ENCODE assay signal across 14 mouse cellular contexts in genomic region chr19:47452682-47453081, GRCm38 (mm10). TPM values are rescaled to one million over a fixed set of nuclear protein-coding genes. Genes with fewer than 3 reads are reported as not detected.
DNase-seq lines count a peak whose midpoint lies in the region; TF ChIP-seq lines count a peak whose summit lies in the region.
"Had no signal": no experiment of that assay in that cellular context is flagged by ENCODE, and none has a peak within 500 bp of the region (broad histone marks: within the 10 kb centered on the region; RNA-seq: fewer than 3 reads in every experiment).

No protein-coding gene starts in this region.

- H3K36me3 ChIP-seq in heart, adult 2 months (ENCODE audit: control insufficient read depth, insufficient read depth, low read length) = peaks cover 22% of the 10 kb centered on the region
- H3K36me3 ChIP-seq: forebrain, embryonic 12.5 days had no signal

- WGBS in heart, adult 2 months = 22% methylated on average over 10 of the region's 10 CpGs

- peak overlapping the region; percentile 96 for H3K27ac ChIP-seq in heart, adult 2 months
- H3K27ac ChIP-seq: forebrain, embryonic 12.5 days; hindbrain, embryonic 14.5 days; macrophage had no signal

- H3K79me2 ChIP-seq in heart, adult 2 months (replicated peaks; ENCODE audit: control insufficient read depth, insufficient read depth, low read length) = no peaks in the 10 kb centered on the region

- H3K27me3 ChIP-seq in heart, adult 2 months (ENCODE audit: control insufficient read depth, insufficient read depth, low read length) = no peaks in the 10 kb centered on the region
- H3K27me3 ChIP-seq: forebrain, embryonic 12.5 days had no signal

- H3K9ac ChIP-seq in heart, adult 2 months (ENCODE audit: low read depth, low read length) = no peak overlapping the region
- H3K9ac ChIP-seq: forebrain, embryonic 12.5 days; hindbrain, embryonic 14.5 days had no signal

- intact Hi-C loops in heart, adult 2 months (cut with DNase I) = no loop called here
- intact Hi-C loops in heart, postnatal 25 days (cut with DNase I) = no loop called here

- TF ChIP-seq CTCF in heart, adult 2 months (IDR thresholded peaks at IDR 0.05) = no peak

- H3K4me1 ChIP-seq in heart, adult 2 months (ENCODE audit: control insufficient read depth, insufficient read depth, low read length) = peaks cover 65% of the 10 kb centered on the region

- peak; percentile 93 for TF ChIP-seq EP300 in heart, adult 2 months (IDR thresholded peaks at IDR 0.05; ENCODE audit: insufficient read depth, low read depth, low read length)

- DNase-seq in gastrocnemius, adult 18-20 months (ENCODE audit: low spot score) = peak; percentile 74
- no peak for DNase-seq in gastrocnemius, postnatal 4 days (ENCODE audit: low spot score in 2 of 2)
- DNase-seq in heart, adult 2 months = peak; percentile 79 to 87
- DNase-seq in heart, postnatal 25 days (ENCODE audit: low spot score) = peak; percentile 66
- peak; percentile 80 to 81 for DNase-seq in kidney, postnatal 36 days
- DNase-seq in cerebellum, adult 18-20 months = no peak
- DNase-seq in left cerebral cortex, adult 8-10 months (ENCODE audit: low spot score in 2 of 2) = no peak
- DNase-seq in neural tube, embryonic 10.5 days (ENCODE audit: extremely low spot score, low spot score) = no peak
- DNase-seq: B cell, adult 2 months; cerebellum, adult 9-10 months; thymus, postnatal 14 days had no signal

- H3K4me3 ChIP-seq in heart, adult 2 months = no peak overlapping the region
- H3K4me3 ChIP-seq: forebrain, embryonic 12.5 days had no signal

- no peak; the same call in 1 of the 2 replicates for TF ChIP-seq POLR2A in heart, adult 2 months (IDR thresholded peaks at IDR 0.05; ENCODE audit: insufficient read depth, low read depth, low read length)

RNA-seq across cellular contexts. Expression of gene Sh3pxd2a, which starts 11.5 kb away (rescaled TPM):
- total RNA-seq in gastrocnemius, adult 18-20 months (2021) = 10 to 100 TPM; 32.8 to 42.6 TPM
- 100 to 1,000 TPM; 124 to 134 TPM for total RNA-seq in gastrocnemius, postnatal 4 days (2021)
- 10 to 100 TPM; 52.3 to 53.2 TPM for total RNA-seq in heart, adult 2 months (2021)
- 36.1 and 40.3 TPM in 2 replicates for polyA plus RNA-seq in heart, adult 2 months (2012; rRNA removed)
- 10 to 100 TPM; 63.5 to 63.6 TPM for total RNA-seq in heart, postnatal 25 days (2021)
- 10 to 100 TPM; 29.9 to 33.2 (median 31.8) TPM for total RNA-seq in left cerebral cortex, adult 8-10 months (2022)

Comparison
In these comparisons a context has a peak if more than half of its experiments do, and no peak if none do; other contexts are left out.
1. DNase-seq: peak in gastrocnemius, adult 18-20 months (single experiment), heart, adult 2 months (2 of 2), heart, postnatal 25 days (single experiment) and kidney, postnatal 36 days (2 of 2); none in gastrocnemius, postnatal 4 days (0 of 2), cerebellum, adult 18-20 months (0 of 2), left cerebral cortex, adult 8-10 months (0 of 2) and neural tube, embryonic 10.5 days (single experiment).